Mouse (Mus musculus) A20 (cell line): ENCODE data around the gene Wdr5b.
"Not testable (repeated sequence)": the region's sequence is repeated elsewhere in the genome, so short reads cannot be mapped to it uniquely, and the experiment has no call there.

ENCODE experiments used
- DNase-seq: peaks from one replicate; pipeline ENCODE4 v3.0.0-alpha.2; 2011; ENCODE audit warnings: low read depth, low spot score

Wdr5b gene

DNA sequence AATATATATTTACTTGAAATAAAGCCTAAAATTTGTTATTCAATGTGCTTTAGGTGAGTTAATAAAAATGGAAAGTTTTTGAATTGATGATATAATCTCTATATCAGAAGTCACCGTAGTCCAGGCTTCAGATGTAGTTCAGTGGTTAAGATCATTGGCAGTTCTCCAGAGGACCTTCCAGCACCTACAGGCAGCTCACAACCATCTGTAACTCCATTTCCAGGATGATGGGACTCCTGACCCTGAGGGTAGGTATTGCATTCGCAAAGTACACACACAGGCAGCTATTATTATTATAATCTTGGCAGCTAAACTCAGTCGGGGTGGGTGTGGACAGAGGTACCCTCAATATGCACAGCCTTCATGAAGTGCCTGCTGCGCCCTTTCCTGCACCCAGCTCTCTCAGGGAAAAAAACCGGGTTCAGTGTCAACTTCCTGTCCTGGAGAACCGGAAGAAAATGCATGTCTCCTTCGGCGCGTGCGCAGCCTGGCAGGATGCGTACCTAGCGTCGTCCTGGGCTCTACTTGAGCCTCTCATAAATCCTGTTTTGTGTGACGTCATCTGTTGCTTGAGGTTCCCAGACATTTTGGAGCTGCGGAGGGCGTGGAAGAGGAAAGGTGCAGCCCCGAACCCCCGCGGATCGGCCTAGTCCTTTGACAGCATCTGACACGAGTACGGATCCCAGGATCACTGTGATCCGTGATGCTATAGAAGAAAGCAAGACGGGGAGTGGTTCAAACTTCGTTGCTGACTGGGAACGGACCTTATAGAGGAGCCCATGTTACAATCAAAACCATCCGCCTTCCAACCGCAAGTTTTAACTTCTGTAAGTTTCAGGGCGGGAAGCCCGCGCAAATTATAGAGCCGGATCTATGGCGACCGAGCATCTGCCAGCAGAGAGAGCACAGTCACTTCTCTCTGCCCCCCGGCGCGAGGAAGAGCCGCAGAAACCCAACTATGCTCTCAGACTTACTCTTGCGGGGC lies at the start of gene Wdr5b:
Gene Wdr5b, plus strand, starts transcription at position 551 of the 985 bp plus-strand sequence.
- peak; percentile 97 for DNase-seq

DNA sequence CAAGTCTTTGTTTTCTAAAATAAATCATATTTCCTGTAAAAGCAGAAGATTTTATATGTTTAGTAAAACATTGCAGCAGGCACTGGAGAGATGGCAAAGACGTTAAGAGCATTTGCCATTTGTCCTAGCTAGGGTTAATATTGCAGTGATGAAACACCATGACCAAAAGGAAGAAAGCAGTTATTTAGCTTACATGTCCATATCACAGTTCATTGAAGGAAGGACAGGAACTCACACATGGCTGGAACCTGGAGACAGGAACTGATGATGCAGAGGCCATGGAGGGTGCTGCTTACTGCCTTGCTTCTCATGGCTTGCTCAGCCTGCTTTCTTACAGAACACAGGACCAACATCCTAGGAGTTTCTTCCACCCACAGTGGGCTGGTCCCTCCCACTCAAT lies 48.6 kb upstream of the Wdr5b start:
- no peak for DNase-seq

- DNase-seq = no peak
Measured at GRCm38 (mm10) chr16:35993316-35993715, 47.7 kb upstream of the Wdr5b start.

- DNase-seq = not testable (repeated sequence)
Measured at GRCm38 (mm10) chr16:35998852-35999251, 42.1 kb upstream of the Wdr5b start.

GRCm38 (mm10) chr16:36008396-36008795 lies 32.6 kb upstream of the Wdr5b start:
- no peak for DNase-seq

DNA sequence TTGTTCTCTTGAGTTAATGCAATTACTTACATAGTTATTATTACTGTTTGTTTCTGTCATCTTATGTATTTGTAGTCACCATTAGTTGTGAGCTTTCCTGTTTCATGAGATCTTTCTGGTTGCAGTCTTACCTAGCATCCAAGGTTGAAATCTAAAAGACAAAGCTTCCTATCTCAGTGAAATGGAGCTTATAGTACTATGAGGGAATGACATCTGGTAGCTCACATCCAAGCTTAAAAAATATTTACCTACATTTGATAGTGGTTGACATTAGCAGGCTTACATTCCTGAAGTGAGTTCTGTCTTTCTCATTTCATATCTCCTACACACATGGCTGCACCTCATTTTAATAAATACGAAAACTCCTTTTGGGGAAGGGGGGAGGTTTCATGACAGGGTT lies 24.7 kb upstream of the Wdr5b start:
- no peak for DNase-seq

DNA sequence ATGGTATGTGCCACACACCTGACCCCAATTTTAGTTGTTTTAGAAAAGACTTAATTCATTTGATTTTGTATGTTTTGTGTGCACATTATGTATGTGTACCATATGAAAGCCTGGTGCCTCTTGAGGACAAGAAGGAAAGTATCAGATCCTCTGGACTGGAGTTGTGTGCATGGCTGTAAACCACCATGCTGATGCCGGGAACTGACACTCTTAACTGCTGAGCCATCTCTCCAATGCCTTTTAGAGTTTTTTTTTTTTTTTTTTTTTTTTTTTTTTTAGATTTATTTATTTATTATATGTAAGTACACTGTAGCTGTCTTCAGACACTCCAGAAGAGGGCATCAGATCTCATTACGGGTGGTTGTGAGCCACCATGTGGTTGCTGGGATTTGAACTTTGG lies 12.9 kb upstream of the Wdr5b start:
- DNase-seq = not testable (repeated sequence)

DNA sequence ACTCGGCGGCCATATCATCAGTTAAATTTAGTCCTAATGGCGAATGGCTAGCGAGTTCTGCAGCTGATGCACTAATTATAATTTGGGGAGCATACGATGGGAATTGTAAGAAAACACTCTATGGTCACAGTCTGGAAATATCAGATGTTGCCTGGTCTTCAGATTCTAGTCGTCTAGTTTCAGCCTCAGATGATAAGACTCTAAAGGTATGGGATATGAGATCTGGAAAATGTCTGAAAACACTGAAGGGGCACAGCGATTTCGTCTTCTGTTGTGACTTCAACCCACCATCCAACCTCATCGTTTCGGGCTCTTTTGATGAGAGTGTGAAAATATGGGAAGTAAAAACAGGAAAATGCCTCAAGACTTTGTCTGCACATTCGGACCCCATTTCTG lies 633 bp downstream of the Wdr5b start:
- no peak for DNase-seq

GRCm38 (mm10) chr16:36043073-36043472 lies 2.1 kb downstream of the Wdr5b start:
- DNase-seq = peak; percentile 32

DNA sequence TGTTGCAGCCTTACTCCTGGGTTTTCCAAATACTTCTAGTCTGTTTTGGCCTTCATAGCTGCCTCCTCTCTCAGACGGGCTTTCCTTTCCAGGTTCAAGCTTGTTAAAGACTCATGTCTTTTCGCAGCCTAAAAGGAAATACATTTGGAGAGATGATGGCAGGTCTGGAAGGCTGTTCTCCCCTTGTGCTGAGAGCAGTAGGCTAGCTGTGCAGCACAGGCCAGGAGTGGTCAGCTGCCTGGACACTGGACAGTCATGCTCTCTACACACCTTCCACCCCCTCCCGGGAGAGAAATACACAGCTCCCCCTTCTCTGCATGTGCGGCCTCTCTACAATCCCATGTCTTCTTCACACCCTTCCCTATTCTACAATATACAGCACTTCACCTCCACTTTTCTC lies 3.0 kb downstream of the Wdr5b start:
- DNase-seq = no peak

DNA sequence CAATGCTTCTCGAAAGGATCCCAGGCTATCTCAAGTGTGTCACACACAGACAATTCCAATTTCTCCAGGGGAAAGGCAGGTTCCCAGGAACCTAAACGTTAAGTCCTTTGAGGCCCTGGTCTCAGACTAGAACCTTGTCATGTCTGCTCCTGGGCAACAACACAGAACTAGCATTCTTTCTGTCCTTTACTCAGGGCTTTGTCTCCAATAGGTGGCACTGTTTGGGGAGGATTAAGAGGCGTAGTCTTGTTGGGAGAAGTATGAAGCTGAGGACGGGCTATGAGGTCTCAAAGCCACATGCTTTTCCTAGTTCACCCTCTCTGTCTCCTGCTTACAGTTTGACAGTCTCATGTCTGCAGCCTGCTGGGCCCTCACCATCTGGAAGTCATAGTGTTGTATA lies 6.5 kb downstream of the Wdr5b start:
- DNase-seq = no peak

GRCm38 (mm10) chr16:36051491-36051890 lies 10.5 kb downstream of the Wdr5b start:
- DNase-seq = no peak

DNA sequence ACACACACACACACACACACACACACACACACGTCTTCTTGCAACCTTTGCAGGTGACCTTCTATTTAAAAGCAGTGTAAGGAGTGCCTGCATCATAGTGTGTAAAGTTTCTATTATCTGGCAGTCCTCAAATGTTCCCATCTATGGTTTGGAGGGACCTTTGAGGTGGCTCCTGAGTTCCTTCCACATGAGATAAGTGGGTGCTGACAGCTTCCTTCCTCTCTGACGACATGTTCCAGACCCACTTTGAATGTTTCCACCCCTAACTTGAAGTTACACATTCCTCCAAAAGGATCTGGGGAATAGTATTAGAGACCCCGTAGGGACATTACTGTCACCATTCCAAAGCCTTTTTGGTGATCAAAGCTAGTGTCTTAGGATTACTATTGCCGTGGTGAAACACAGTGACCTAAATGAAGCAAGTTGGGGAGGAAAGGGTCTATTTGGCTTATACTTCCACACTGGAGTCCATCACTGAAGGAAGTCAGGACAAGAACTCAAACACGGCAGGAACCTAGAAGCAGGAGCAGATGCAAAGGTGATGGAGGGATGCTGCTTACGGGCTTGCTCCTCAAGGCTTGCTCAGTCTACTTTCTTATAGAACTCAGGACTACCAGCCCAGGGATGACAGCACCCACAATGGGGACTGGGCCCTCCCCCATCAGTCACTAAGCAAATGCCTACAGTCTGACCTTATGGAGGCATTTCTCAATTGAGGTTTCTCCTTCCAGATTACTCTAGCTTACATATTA lies 12.7 kb downstream of the Wdr5b start:
- DNase-seq = no peak

GRCm38 (mm10) chr16:36054920-36055319 lies 13.9 kb downstream of the Wdr5b start:
- DNase-seq = no peak

GRCm38 (mm10) chr16:36056416-36056815 lies 15.4 kb downstream of the Wdr5b start:
- DNase-seq = no peak

- DNase-seq = no peak
Measured at GRCm38 (mm10) chr16:36057933-36058475, 17.0 kb downstream of the Wdr5b start.

- DNase-seq = not testable (repeated sequence)
Measured at GRCm38 (mm10) chr16:36062534-36062933, 21.5 kb downstream of the Wdr5b start.

- no peak for DNase-seq
Measured at GRCm38 (mm10) chr16:36063315-36063714, 22.3 kb downstream of the Wdr5b start.

GRCm38 (mm10) chr16:36064904-36065303 lies 23.9 kb downstream of the Wdr5b start:
- no peak for DNase-seq

DNA sequence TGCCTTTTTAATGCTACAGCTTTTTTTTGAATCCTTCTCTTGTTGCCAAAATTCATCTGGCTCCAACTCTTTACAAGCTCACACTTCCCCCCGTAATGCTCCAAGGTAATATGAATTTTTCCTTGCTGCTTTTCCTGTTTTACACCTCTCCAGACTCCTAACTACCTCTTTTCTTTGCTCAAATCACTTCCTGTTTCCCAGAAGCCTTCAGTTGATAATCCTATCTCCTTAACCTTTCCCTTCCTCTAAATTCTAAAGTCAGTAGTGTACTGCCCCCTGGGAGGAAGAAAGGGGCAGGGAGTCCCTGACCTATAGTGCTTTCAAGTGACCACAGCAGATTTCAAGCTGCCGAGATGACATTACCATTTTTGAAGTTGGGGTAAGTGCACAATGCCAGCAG lies 26.7 kb downstream of the Wdr5b start:
- DNase-seq = no peak

DNA sequence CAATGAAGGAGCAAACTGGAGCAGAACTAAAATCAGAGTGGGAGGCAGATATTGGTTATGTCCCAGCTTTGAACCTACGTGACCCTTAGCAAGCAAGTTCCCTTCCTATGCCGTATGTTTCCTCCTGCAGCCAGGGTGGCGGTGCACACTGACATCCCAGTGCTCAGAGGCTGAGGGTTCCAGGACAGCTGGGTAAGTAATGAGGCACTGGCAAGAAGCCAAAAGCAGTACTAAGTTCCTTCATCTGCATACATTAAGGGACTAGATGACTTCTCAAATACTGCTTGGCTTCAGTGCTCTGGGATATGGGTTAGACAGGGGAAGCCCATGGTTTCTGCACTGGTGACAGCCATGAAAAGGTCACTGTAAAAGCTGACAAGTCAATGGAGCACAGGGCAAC lies 27.4 kb downstream of the Wdr5b start:
- DNase-seq = no peak
